Mouse (Mus musculus) liver, embryonic 14.5 days (tissue): Measurements from ENCODE around the gene Cacna1s. TPM values are rescaled to one million over a fixed set of nuclear protein-coding genes. Genes with fewer than 3 reads are reported as not detected.
A peak's percentile ranks its signal among the peaks of the same experiment; 100 is the strongest.

Source experiments
- ATAC-seq: fragments of 200-750 bp; cut with Nextera tagmentation; 2 replicates; pipeline ENCODE4 v1.8.0; 2017; ENCODE audit warnings: moderate number of reproducible peaks, mild to moderate bottlenecking, moderate library complexity; ENCODE audit not compliant: insufficient read depth
- DNase-seq, 3 experiments: peaks; one replicate each; pipeline ENCODE4 v3.0.0-alpha.2; 2012 to 2013; ENCODE audit warnings: low read depth in 3 of 3, low spot score in 3 of 3
- H3K27ac ChIP-seq: fragments of 300-500 bp; sonication (generic); 2 replicates; pipeline ENCODE4 v1.5.1; 2014; ENCODE audit warnings: moderate library complexity, mild to moderate bottlenecking, control low read depth, inconsistent platforms
- H3K27me3 ChIP-seq: fragments of 300-500 bp; sonication (generic); 2 replicates; pipeline ENCODE4 v1.6.1; 2014; ENCODE audit warnings: mild to moderate bottlenecking, low read length, moderate library complexity; ENCODE audit not compliant: control insufficient read depth, insufficient read depth
- H3K36me3 ChIP-seq: fragments of 300-500 bp; sonication (generic); replicated peaks from 2 replicates; pipeline ENCODE4 v1.6.1; 2014; ENCODE audit warnings: low read depth; ENCODE audit not compliant: control insufficient read depth, insufficient read depth
- H3K4me1 ChIP-seq, 2 experiments: fragments of 200-500 bp in 1 of 2; fragments of 300-500 bp in 1 of 2; sonication (generic) in 1 of 2; replicated peaks; 2 replicates each; pipeline ENCODE4 v1.6.1; 2012 to 2014; ENCODE audit warnings: antibody characterized with exemption in 1 of 2, inconsistent platforms in 1 of 2, low read length in 1 of 2; ENCODE audit not compliant: control insufficient read depth in 2 of 2, insufficient read depth in 2 of 2
- H3K4me2 ChIP-seq: fragments of 300-500 bp; sonication (generic); 2 replicates; pipeline ENCODE4 v1.6.1; 2014; ENCODE audit warnings: low read depth, mild to moderate bottlenecking, control low read depth, moderate library complexity
- H3K4me3 ChIP-seq, 2 experiments: fragments of 200-500 bp in 1 of 2; fragments of 300-500 bp in 1 of 2; sonication (generic) in 1 of 2; 2 replicates each; pipeline ENCODE4 v1.5.1; 2012 to 2014; ENCODE audit warnings: low read depth in 2 of 2, low read length in 2 of 2, mild to moderate bottlenecking in 2 of 2, control low read depth in 1 of 2, inconsistent platforms in 1 of 2, moderate library complexity in 1 of 2; ENCODE audit not compliant: insufficient read depth in 1 of 2
- H3K9ac ChIP-seq: fragments of 300-500 bp; sonication (generic); replicated peaks from 2 replicates; pipeline ENCODE4 v1.6.1; 2014; ENCODE audit warnings: mild to moderate bottlenecking, control low read depth, moderate library complexity
- H3K9me3 ChIP-seq: fragments of 300-500 bp; sonication (generic); 2 replicates; pipeline ENCODE4 v1.6.1; 2016; ENCODE audit warnings: low read length, mixed read lengths; ENCODE audit not compliant: control insufficient read depth
- CTCF ChIP-seq: IDR thresholded peaks from 2 replicates; pipeline ENCODE4 v1.5.1; 2016; ENCODE audit warnings: antibody characterized with exemption, low read depth, control low read depth
- EP300 ChIP-seq: IDR thresholded peaks from 2 replicates; pipeline ENCODE4 v1.6.1; 2016; ENCODE audit warnings: antibody characterized with exemption, low read depth
- WGBS: fragments of 180-500 bp; shearing (Covaris S2); extraction: QIAGEN DNeasy Blood & Tissue Kit; methylation state at CpG from one replicate; pipeline ENCODE4 v1.1.7; 2014; ENCODE audit not compliant: insufficient replicate concordance; 5-methylcytosine and 5-hydroxymethylcytosine counted together
- polyA plus RNA-seq, 2 experiments: library from polyadenylated mRNA; depleted of rRNA in 1 of 2; stranded (reverse) in 1 of 2; unstranded in 1 of 2; fragments of >200 nt; fragmentation: Nextera tagmentation in 1 of 2; extraction: Ambion mirVana in 1 of 2; gene quantifications; 2 replicates each; pipeline versions ENCODE4 v1.2.1 to v1.2.3; 2012 to 2014

The Cacna1s gene
- polyA plus RNA-seq, 2 experiments: not detected

GRCm38 (mm10) chr1:136103696-136104095, 51.1 kb downstream of the Cacna1s start:
- TF ChIP-seq EP300 (no peak), CTCF (no peak)
- Histone ChIP-seq H3K4me1 (peaks cover 13 to 29% of the 10 kb centered on the region in 2 experiments), H3K27me3 (no peaks in the 10 kb centered on the region; the same call in 1 of the 2 replicates), H3K4me3 (no peak overlapping the region), H3K27ac (no peak overlapping the region), H3K36me3 (no peaks in the 10 kb centered on the region), H3K9ac (no peak overlapping the region), H3K9me3 (no peaks in the 10 kb centered on the region), H3K4me2 (no peak overlapping the region)
- no peak for DNase-seq
- ATAC-seq: no peak
- WGBS: 46% methylated on average over 7 of the region's 7 CpGs

GRCm38 (mm10) chr1:136104741-136105140, 52.2 kb downstream of the Cacna1s start:
- H3K27me3 ChIP-seq: no peaks in the 10 kb centered on the region; the same call in 1 of the 2 replicates
- TF ChIP-seq CTCF (no peak), EP300 (no peak)
- H3K9ac ChIP-seq: no peak overlapping the region
- H3K9me3 ChIP-seq: no peaks in the 10 kb centered on the region
- no peak for ATAC-seq
- H3K4me1 ChIP-seq: peaks cover 13 to 29% of the 10 kb centered on the region in 2 experiments
- no peaks in the 10 kb centered on the region for H3K36me3 ChIP-seq
- no peak overlapping the region for H3K4me3 ChIP-seq
- H3K4me2 ChIP-seq: no peak overlapping the region
- no peak for DNase-seq
- no peak overlapping the region for H3K27ac ChIP-seq
- WGBS: 45% methylated on average over 4 of the region's 4 CpGs

- no peaks in the 10 kb centered on the region for H3K4me1 ChIP-seq
- H3K4me3 ChIP-seq: no peak overlapping the region
- H3K27ac ChIP-seq: no peak overlapping the region
- no peak overlapping the region for H3K4me2 ChIP-seq
- no peaks in the 10 kb centered on the region for H3K9me3 ChIP-seq
- no peaks in the 10 kb centered on the region for H3K36me3 ChIP-seq
- ATAC-seq (no peak), DNase-seq (no peak)
- H3K27me3 ChIP-seq: no peaks in the 10 kb centered on the region; the same call in 1 of the 2 replicates
- no peak for TF ChIP-seq EP300
- TF ChIP-seq CTCF: no peak
- H3K9ac ChIP-seq: no peak overlapping the region
- 44% methylated on average over 2 of the region's 2 CpGs for WGBS
Measured at GRCm38 (mm10) chr1:136109464-136109863, 56.9 kb downstream of the Cacna1s start.

GRCm38 (mm10) chr1:136116183-136116582, 63.6 kb downstream of the Cacna1s start:
- Histone ChIP-seq H3K27ac (no peak overlapping the region), H3K9ac (no peak overlapping the region), H3K4me2 (no peak overlapping the region), H3K9me3 (no peaks in the 10 kb centered on the region), H3K36me3 (no peaks in the 10 kb centered on the region), H3K4me3 (no peak overlapping the region), H3K4me1 (peaks cover 0 to 9% of the 10 kb centered on the region in 2 experiments; a peak in 3 of 4 replicates), H3K27me3 (no peaks in the 10 kb centered on the region)
- DNase-seq: no peak
- TF ChIP-seq EP300 (no peak), CTCF (peak; percentile 91)
- WGBS: 4% methylated on average over 3 of the region's 3 CpGs
- ATAC-seq: no peak

- H3K9me3 ChIP-seq: no peaks in the 10 kb centered on the region
- DNase-seq (no peak), ATAC-seq (no peak)
- no peak overlapping the region for H3K4me2 ChIP-seq
- peaks cover 0 to 9% of the 10 kb centered on the region in 2 experiments; a peak in 3 of 4 replicates for H3K4me1 ChIP-seq
- WGBS: 62% methylated on average over 9 of the region's 9 CpGs
- H3K27me3 ChIP-seq: no peaks in the 10 kb centered on the region
- H3K36me3 ChIP-seq: no peaks in the 10 kb centered on the region
- H3K27ac ChIP-seq: no peak overlapping the region
- no peak overlapping the region for H3K9ac ChIP-seq
- no peak for TF ChIP-seq CTCF
- no peak for TF ChIP-seq EP300
- no peak overlapping the region for H3K4me3 ChIP-seq
Measured at GRCm38 (mm10) chr1:136117069-136117468, 64.5 kb downstream of the Cacna1s start.
